In the genomic region with DNA sequence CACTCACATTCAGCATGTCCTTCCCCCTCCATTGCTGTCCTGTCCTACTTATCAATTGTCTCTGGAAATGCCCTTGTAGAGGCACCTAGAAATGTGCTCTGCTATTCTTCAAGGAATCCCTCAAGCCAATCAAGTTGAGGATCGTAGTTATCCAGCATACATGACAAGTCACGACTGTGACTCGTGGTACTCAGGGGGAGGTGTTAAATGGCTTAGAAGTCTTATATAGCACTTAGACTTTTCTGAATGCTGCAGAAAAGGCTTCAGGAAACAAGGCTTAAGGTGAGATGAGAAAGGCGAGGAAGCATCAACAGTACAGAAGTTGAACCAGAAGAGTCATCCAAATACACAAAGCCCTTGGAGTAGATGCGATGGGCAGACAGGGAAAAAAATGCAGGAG, we compare ENCODE assay signal across 15 mouse cellular contexts.
"Had no signal": no experiment of that assay in that cellular context is flagged by ENCODE, and none has a peak within 500 bp of the region (broad histone marks: within the 10 kb centered on the region; RNA-seq: fewer than 3 reads in every experiment).

No protein-coding gene starts in this region.

- DNase-seq: kidney, adult 2 months; kidney, postnatal 14 days; lung, embryonic 14.5 days; lung, postnatal 10 days; lung, postnatal 4 days; midbrain, embryonic 14.5 days; thymus, adult 2 months; thymus, postnatal 36 days had no signal

- ATAC-seq: intestine, embryonic 16.5 days had no signal

- H3K4me1 ChIP-seq: kidney, embryonic 15.5 days; limb, embryonic 10.5 days; midbrain, embryonic 10.5 days; neural tube, embryonic 12.5 days had no signal

- H3K27ac ChIP-seq: kidney, embryonic 15.5 days; left cerebral cortex, adult 2 months; limb, embryonic 10.5 days; midbrain, embryonic 10.5 days; neural tube, embryonic 12.5 days; stomach, postnatal 0 days had no signal

- H3K4me2 ChIP-seq: kidney, embryonic 15.5 days; lung, embryonic 14.5 days; neural tube, embryonic 12.5 days had no signal

- H3K36me3 ChIP-seq: kidney, embryonic 15.5 days; limb, embryonic 10.5 days; midbrain, embryonic 10.5 days; neural tube, embryonic 12.5 days had no signal

- H3K27me3 ChIP-seq: kidney, embryonic 15.5 days; neural tube, embryonic 12.5 days had no signal

- H3K9me3 ChIP-seq: kidney, embryonic 15.5 days; limb, embryonic 10.5 days; midbrain, embryonic 10.5 days; neural tube, embryonic 12.5 days had no signal

- H3K9ac ChIP-seq: kidney, embryonic 15.5 days; lung, embryonic 14.5 days; neural tube, embryonic 12.5 days had no signal

- H3K4me3 ChIP-seq: kidney, embryonic 15.5 days; left cerebral cortex, adult 2 months; limb, embryonic 10.5 days; midbrain, embryonic 10.5 days; neural tube, embryonic 12.5 days had no signal
